Mouse (Mus musculus) embryonic stem cell, embryonic (primary cell): ENCODE measurements at regions not wholly inside any gene's neighbourhood (a gene's known extent, or its start where the extent isn't known, plus 50 kb on each side); places are given as distances from the start of the nearest gene placed in this dataset.
"Not testable (repeated sequence)": the region's sequence is repeated elsewhere in the genome, so short reads cannot be mapped to it uniquely, and the experiment has no call there.

ENCODE experiments used
- CTCF ChIA-PET, 4 experiments: fragments of 300-600 bp in 2 of 4; fragments of 350-600 bp in 2 of 4; sonication (Branson Sonifier 250); formaldehyde crosslinking; loops; one replicate each; lab custom pipeline; 2022; ENCODE audit warnings: inconsistent platforms in 2 of 4; lab: Charles Lee
- POLR2A ChIA-PET, 4 experiments: fragments of 300-600 bp in 2 of 4; fragments of 350-600 bp in 2 of 4; sonication (Branson Sonifier 250); formaldehyde crosslinking; loops; one replicate each; lab custom pipeline; 2022; ENCODE audit warnings: antibody characterized with exemption in 4 of 4, inconsistent platforms in 1 of 4; lab: Charles Lee

GRCm38 (mm10) chr1:177877223-177877622, 80.9 kb upstream of the Adss start:
- CTCF ChIA-PET = not testable (repeated sequence)
- POLR2A ChIA-PET = interaction anchor here in 1 of 4 experiments (0.7 kb wide), 1 partner anchor 214 kb away, joined by 3 read pairs; no protein-coding TSS in a partner anchor

GRCm38 (mm10) chr1:177901566-177901965, 81.7 kb upstream of the Catspere2 start:
- CTCF ChIA-PET = no interaction called here
- POLR2A ChIA-PET = interaction anchor here in 1 of 4 experiments (0.6 kb wide), 1 partner anchor 57 kb away, joined by 3 read pairs; no protein-coding TSS in a partner anchor

DNA sequence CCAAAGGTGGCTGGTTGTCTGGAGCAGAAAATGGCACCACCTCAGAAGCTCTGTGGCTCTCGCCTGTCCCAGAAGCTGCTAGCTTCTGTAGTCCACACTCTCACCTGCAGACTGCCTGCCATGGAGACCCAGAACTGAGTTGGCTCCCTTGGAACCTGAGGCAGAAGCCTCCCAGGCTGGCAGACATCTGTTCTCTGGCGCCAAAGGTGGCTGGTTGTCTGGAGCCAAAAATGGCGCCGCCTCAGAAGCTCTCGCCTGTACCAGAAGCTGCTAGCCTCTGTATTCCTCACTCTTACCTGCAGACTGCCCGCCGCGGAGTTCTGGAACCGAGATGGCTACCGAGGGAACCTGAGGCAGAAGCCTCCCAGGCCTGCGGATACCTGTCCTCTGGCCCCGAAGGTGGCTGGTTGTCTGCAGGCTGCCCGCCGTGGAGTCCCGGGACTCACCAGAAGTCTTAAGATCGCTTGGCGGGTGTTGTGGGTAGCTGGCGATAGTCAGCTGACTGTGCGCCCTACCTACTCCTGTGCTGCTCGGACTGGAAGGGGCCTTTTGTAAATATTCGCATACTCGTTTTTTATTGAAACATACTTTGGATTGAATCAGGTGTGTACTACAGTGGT, 54.7 kb upstream of the Catspere2 start:
- POLR2A ChIA-PET = interaction anchor here in 1 of 4 experiments (1.7 kb wide), 1 partner anchor 59 kb away, joined by 3 read pairs; no protein-coding TSS in a partner anchor

More for the DNA sequence above, 54.7 kb upstream of the Catspere2 start:
- CTCF ChIA-PET = not testable (repeated sequence)
